28 mouse cellular contexts compared by ENCODE assay signal in the genomic region with DNA sequence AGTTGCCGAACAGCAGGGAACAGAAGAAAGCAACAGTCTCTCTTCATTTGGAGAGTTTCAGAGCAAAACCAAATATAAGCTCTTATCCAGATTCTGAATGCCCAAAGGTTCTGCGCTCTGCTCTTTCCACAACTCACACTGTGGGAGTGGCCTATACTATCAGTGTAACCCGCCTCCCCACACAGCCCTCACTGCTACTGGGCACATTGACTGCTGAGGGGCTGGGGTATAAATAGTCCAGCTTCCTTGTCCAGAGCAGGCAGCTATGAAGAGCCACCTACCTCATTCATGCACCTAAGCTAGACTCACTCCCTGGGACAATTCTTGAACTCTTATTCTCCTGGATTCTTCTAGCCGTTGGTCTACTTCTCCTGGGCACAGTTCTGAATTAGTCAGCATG.
"Had no signal": no experiment of that assay in that cellular context is flagged by ENCODE, and none has a peak within 500 bp of the region (broad histone marks: within the 10 kb centered on the region; RNA-seq: fewer than 3 reads in every experiment).

No protein-coding gene starts in this region.

- DNase-seq: cerebellum, adult 18-20 months; cerebellum, adult 2 months; cerebellum, adult 8-10 months; cerebellum, adult 9-10 months; cerebellum, adult 9-11 months; cerebellum, postnatal 10 days; cerebellum, postnatal 14 days; cerebellum, postnatal 25 days; cerebellum, postnatal 36 days; embryo, embryonic 11 days; forebrain, postnatal 0 days; gastrocnemius, adult 2 months; gastrocnemius, postnatal 10 days; gastrocnemius, postnatal 14 days; gastrocnemius, postnatal 25 days; gastrocnemius, postnatal 36 days; heart, adult 18-20 months had no signal

- H3K9me3 ChIP-seq: embryonic facial prominence, embryonic 10.5 days; embryonic facial prominence, embryonic 12.5 days; embryonic facial prominence, embryonic 13.5 days; embryonic facial prominence, embryonic 15.5 days; forebrain, embryonic 10.5 days; forebrain, embryonic 12.5 days; forebrain, embryonic 13.5 days; forebrain, embryonic 15.5 days had no signal

- H3K9ac ChIP-seq: embryonic facial prominence, embryonic 12.5 days; embryonic facial prominence, embryonic 13.5 days; embryonic facial prominence, embryonic 15.5 days; forebrain, embryonic 12.5 days; forebrain, embryonic 13.5 days; forebrain, embryonic 15.5 days; forebrain, postnatal 0 days had no signal

- H3K27me3 ChIP-seq: embryonic facial prominence, embryonic 12.5 days; embryonic facial prominence, embryonic 13.5 days; embryonic facial prominence, embryonic 15.5 days; forebrain, embryonic 12.5 days; forebrain, embryonic 13.5 days; forebrain, embryonic 15.5 days had no signal

- H3K4me1 ChIP-seq: embryonic facial prominence, embryonic 12.5 days; embryonic facial prominence, embryonic 13.5 days; embryonic facial prominence, embryonic 15.5 days; forebrain, embryonic 12.5 days; forebrain, embryonic 13.5 days; forebrain, embryonic 15.5 days had no signal

- ATAC-seq: forebrain, embryonic 13.5 days; forebrain, embryonic 14.5 days; forebrain, embryonic 15.5 days; forebrain, embryonic 16.5 days; forebrain, postnatal 0 days had no signal

- H3K36me3 ChIP-seq: embryonic facial prominence, embryonic 10.5 days; embryonic facial prominence, embryonic 12.5 days; embryonic facial prominence, embryonic 13.5 days; embryonic facial prominence, embryonic 15.5 days; forebrain, embryonic 10.5 days; forebrain, embryonic 12.5 days; forebrain, embryonic 15.5 days had no signal

- H3K27ac ChIP-seq: embryonic facial prominence, embryonic 10.5 days; embryonic facial prominence, embryonic 12.5 days; embryonic facial prominence, embryonic 13.5 days; embryonic facial prominence, embryonic 15.5 days; forebrain, embryonic 10.5 days; forebrain, embryonic 12.5 days; forebrain, embryonic 13.5 days; forebrain, embryonic 15.5 days; gastrocnemius, adult 2 months had no signal

- H3K4me2 ChIP-seq: embryonic facial prominence, embryonic 12.5 days; embryonic facial prominence, embryonic 13.5 days; embryonic facial prominence, embryonic 15.5 days; forebrain, embryonic 12.5 days; forebrain, embryonic 13.5 days; forebrain, embryonic 15.5 days had no signal

- H3K4me3 ChIP-seq: embryonic facial prominence, embryonic 10.5 days; embryonic facial prominence, embryonic 12.5 days; embryonic facial prominence, embryonic 13.5 days; embryonic facial prominence, embryonic 15.5 days; erythroblast, embryonic 14.5 days; forebrain, embryonic 10.5 days; forebrain, embryonic 12.5 days; forebrain, embryonic 13.5 days; forebrain, embryonic 15.5 days; gastrocnemius, adult 2 months had no signal
